Mouse (Mus musculus) bone marrow, adult 2 months (tissue): ENCODE data around the gene Adam11.

Experiments
- CTCF ChIP-seq: fragments of 200-500 bp; IDR thresholded peaks from 2 replicates; pipeline ENCODE4 v1.5.1; 2011; ENCODE audit warnings: low read length, control low read depth; ENCODE audit not compliant: control insufficient read depth, insufficient read depth
- POLR2A ChIP-seq: fragments of 200-500 bp; IDR thresholded peaks from 2 replicates; pipeline ENCODE4 v1.6.1; 2011; ENCODE audit warnings: low read depth, mild to moderate bottlenecking, control low read depth, low read length, borderline replicate concordance; ENCODE audit not compliant: control insufficient read depth

GRCm38 (mm10) chr11:102774621-102775141 is 13.4 kb downstream of the Adam11 start:
- TF ChIP-seq CTCF (no peak), POLR2A (no peak)
